ENCODE assay signal across 13 mouse cellular contexts in genomic region chr10:14019198-14019597, GRCm38 (mm10).
"Had no signal": no experiment of that assay in that cellular context is flagged by ENCODE, and none has a peak within 500 bp of the region (broad histone marks: within the 10 kb centered on the region; RNA-seq: fewer than 3 reads in every experiment).

No protein-coding gene starts in this region.

- H3K27me3 ChIP-seq: kidney, embryonic 15.5 days; limb, embryonic 15.5 days; neural tube, embryonic 12.5 days; stomach, embryonic 15.5 days had no signal

- H3K27ac ChIP-seq: limb, embryonic 15.5 days; liver, embryonic 12.5 days; midbrain, embryonic 10.5 days; neural tube, embryonic 12.5 days; stomach, embryonic 15.5 days had no signal

- DNase-seq: kidney, postnatal 14 days; lung, embryonic 14.5 days; lung, postnatal 10 days; lung, postnatal 4 days; midbrain, embryonic 14.5 days; right cerebral cortex, postnatal 4 days; thymus, postnatal 25 days had no signal

- H3K9me3 ChIP-seq: kidney, embryonic 15.5 days; limb, embryonic 15.5 days; liver, embryonic 12.5 days; midbrain, embryonic 10.5 days; neural tube, embryonic 12.5 days; stomach, embryonic 15.5 days had no signal

- H3K9ac ChIP-seq: kidney, embryonic 15.5 days; limb, embryonic 15.5 days; liver, embryonic 12.5 days; lung, embryonic 14.5 days; neural tube, embryonic 12.5 days; stomach, embryonic 15.5 days had no signal

- ATAC-seq: liver, embryonic 12.5 days had no signal

- H3K4me3 ChIP-seq: liver, embryonic 12.5 days; midbrain, embryonic 10.5 days; neural tube, embryonic 12.5 days; stomach, embryonic 15.5 days had no signal

- H3K36me3 ChIP-seq: kidney, embryonic 15.5 days; limb, embryonic 15.5 days; liver, embryonic 12.5 days; midbrain, embryonic 10.5 days; neural tube, embryonic 12.5 days; stomach, embryonic 15.5 days had no signal

- H3K4me2 ChIP-seq: limb, embryonic 15.5 days had no signal
